Mouse (Mus musculus) adrenal gland, postnatal 25 days (tissue): Measurements from ENCODE around the gene Mettl22. TPM values are rescaled to one million over a fixed set of nuclear protein-coding genes. Genes with fewer than 3 reads are reported as not detected.

Experiments
- total RNA-seq: library from RNA; stranded (reverse); gene quantifications from 2 replicates; pipeline ENCODE4 v1.2.3, GENCODE M21; 2021

Gene Mettl22
- total RNA-seq, 1 experiment from 2014 or later: 18.3 TPM

Other genes with a start within 250 kb of the Mettl22 start
- gene Tmem114, start 45.7 kb upstream of the Mettl22 start, total RNA-seq: not detected in 2 replicates
- 51.9 and 61.8 TPM in 2 replicates for gene Abat, start 42.6 kb downstream of the Mettl22 start, total RNA-seq
- 64.6 and 66.8 TPM in 2 replicates for gene Pmm2, start 166.9 kb downstream of the Mettl22 start, total RNA-seq
- gene Tmem186, start 166.9 kb downstream of the Mettl22 start, total RNA-seq: 22.7 and 23.9 TPM in 2 replicates
- 91.2 and 94.1 TPM in 2 replicates for gene Carhsp1, start 201.4 kb downstream of the Mettl22 start, total RNA-seq
- not detected in 2 replicates for gene Gm5767, start 210.0 kb downstream of the Mettl22 start, total RNA-seq